Mouse (Mus musculus) C2C12 (cell line): ENCODE data around the gene Crispld2. TPM values are rescaled to one million over a fixed set of nuclear protein-coding genes. Genes with fewer than 3 reads are reported as not detected.

Experiments
- H3K27me3 ChIP-seq: one replicate; pipeline ENCODE4 v1.6.1; 2011; ENCODE audit not compliant: control insufficient read depth, insufficient read depth, insufficient read length
- H3K36me3 ChIP-seq: one replicate; pipeline ENCODE4 v1.6.1; 2011; ENCODE audit not compliant: control insufficient read depth, insufficient read depth
- H3K4me3 ChIP-seq: one replicate; pipeline ENCODE4 v1.5.1; 2011; ENCODE audit warnings: mild to moderate bottlenecking, control low read depth; ENCODE audit not compliant: poor library complexity, insufficient read depth, severe bottlenecking
- H3K79me2 ChIP-seq: one replicate; pipeline ENCODE4 v1.6.1; 2011; ENCODE audit not compliant: control insufficient read depth, insufficient read depth
- H3K79me3 ChIP-seq: one replicate; pipeline ENCODE4 v1.6.1; 2011; ENCODE audit warnings: low read depth, control low read depth
- H3ac ChIP-seq: one replicate; pipeline ENCODE3; 2011; ENCODE audit warnings: low read depth; ENCODE audit not compliant: control insufficient read depth, insufficient read length
- CEBPB ChIP-seq: IDR thresholded peaks from one replicate; pipeline ENCODE4 v1.6.1; 2011; ENCODE audit warnings: low read depth, mild to moderate bottlenecking, control low read depth, moderate library complexity
- CTCF ChIP-seq: IDR thresholded peaks from one replicate; pipeline ENCODE4 v1.5.1; 2011; ENCODE audit not compliant: control insufficient read depth, insufficient read depth, insufficient read length
- FOSL1 ChIP-seq: IDR thresholded peaks from one replicate; pipeline ENCODE4 v1.8.0; 2011; ENCODE audit warnings: mild to moderate bottlenecking, low read length; ENCODE audit not compliant: poor library complexity, insufficient read depth, severe bottlenecking
- MAX ChIP-seq: IDR thresholded peaks from one replicate; pipeline ENCODE4 v1.6.1; 2011; ENCODE audit warnings: mild to moderate bottlenecking, control low read depth
- MYOD1 ChIP-seq: IDR thresholded peaks from one replicate; pipeline ENCODE4 v1.6.1; 2011; ENCODE audit warnings: low read depth; ENCODE audit not compliant: control insufficient read depth, insufficient read length
- MYOG ChIP-seq: IDR thresholded peaks from one replicate; pipeline ENCODE4 v1.6.1; 2011; ENCODE audit not compliant: control insufficient read depth, insufficient read length; ENCODE audit errors: extremely low read depth
- USF1 ChIP-seq: IDR thresholded peaks from one replicate; pipeline ENCODE4 v1.6.1; 2011; ENCODE audit warnings: low read depth, mild to moderate bottlenecking, control low read depth, moderate library complexity
- polyA plus RNA-seq: library from polyadenylated mRNA; unstranded; fragments of >200 nt; fragmentation: generic; extraction: Trizol; gene quantifications from one replicate; pipeline ENCODE4 v1.2.1, GENCODE M21; 2012; ENCODE audit warnings: missing spikeins

Crispld2 gene
- polyA plus RNA-seq, 1 experiment = 0.13 TPM

DNA sequence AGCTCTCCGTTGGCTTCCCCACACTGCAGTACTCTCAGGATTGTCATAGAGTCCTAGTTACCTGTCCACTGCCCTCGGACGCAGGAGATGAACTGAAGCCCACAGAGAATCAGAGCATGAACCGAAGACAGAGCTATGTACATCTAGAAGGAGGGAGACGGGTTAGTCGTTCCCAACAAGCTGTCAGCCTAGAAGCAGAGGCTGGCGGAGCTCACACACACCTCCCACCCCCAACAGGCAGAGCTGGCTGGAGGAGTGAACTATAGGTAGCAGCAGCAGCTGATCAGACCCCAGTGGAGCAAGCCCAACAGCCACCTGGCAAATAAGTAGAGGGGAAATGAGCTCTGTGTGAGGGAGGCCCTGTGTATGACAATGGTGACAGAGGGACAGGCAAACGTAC lies 92.5 kb downstream of the Crispld2 start:
- H3ac ChIP-seq = no peak overlapping the region
- TF ChIP-seq MYOD1 (no peak), FOSL1 (no peak), CEBPB (no peak), USF1 (no peak), CTCF (no peak), MAX (no peak), MYOG (no peak)
- no peaks in the 10 kb centered on the region for H3K79me2 ChIP-seq
- H3K36me3 ChIP-seq = peaks cover 27% of the 10 kb centered on the region
- no peak overlapping the region for H3K4me3 ChIP-seq
- H3K79me3 ChIP-seq = no peaks in the 10 kb centered on the region
- no peaks in the 10 kb centered on the region for H3K27me3 ChIP-seq

DNA sequence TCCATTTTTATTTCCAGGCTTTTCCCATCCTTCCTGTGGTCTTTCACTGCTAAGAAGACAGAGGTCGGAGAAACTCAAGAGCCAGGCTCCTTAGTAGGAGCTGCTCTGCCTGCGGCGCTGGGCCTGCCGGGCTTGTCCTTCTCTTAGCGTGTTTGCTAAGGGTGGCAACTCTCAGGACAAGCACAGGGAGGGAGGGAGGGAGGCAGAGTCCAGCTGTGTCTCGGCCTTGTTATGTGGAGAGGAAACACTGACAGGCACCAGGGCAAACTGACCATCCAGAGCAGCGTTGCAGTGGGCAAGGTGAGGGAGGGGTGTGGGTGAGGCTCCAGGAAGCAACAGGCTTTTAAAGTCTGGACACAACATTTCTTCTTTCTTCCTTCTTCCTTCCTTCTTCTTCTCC lies 97.3 kb downstream of the Crispld2 start:
- Histone ChIP-seq H3K79me2 (peaks cover 7% of the 10 kb centered on the region), H3K4me3 (no peak overlapping the region), H3K27me3 (no peaks in the 10 kb centered on the region), H3K79me3 (no peaks in the 10 kb centered on the region), H3ac (no peak overlapping the region), H3K36me3 (peaks cover 34% of the 10 kb centered on the region)
- no peak for TF ChIP-seq MYOG
- no peak for TF ChIP-seq CTCF
- TF ChIP-seq FOSL1 = no peak
- TF ChIP-seq MAX = no peak
- no peak for TF ChIP-seq CEBPB
- TF ChIP-seq USF1 = no peak
- TF ChIP-seq MYOD1 = no peak

DNA sequence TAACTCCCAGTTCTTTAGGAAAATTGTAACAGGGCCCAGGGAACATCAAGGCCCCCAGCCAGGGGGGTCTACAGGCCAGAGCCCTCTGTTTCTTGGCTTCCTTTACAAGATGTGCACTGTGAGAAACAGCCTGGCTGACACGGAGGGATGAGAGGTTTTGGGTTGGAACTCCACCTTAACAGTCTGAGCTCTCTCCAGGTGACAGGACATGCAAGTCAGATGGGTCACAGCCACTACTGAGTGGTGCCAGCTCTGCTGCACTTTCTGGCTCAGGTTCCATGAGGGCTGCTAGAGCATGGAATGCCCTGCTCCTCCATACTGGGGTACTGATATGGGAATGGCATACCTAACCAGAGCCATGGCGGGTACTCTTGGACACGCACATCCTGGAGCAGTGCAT lies 98.8 kb downstream of the Crispld2 start:
- Histone ChIP-seq H3ac (no peak overlapping the region), H3K79me2 (peaks cover 21% of the 10 kb centered on the region), H3K79me3 (peaks cover under 1% of the 10 kb centered on the region), H3K36me3 (peaks cover 28% of the 10 kb centered on the region), H3K27me3 (no peaks in the 10 kb centered on the region), H3K4me3 (no peak overlapping the region)
- TF ChIP-seq MYOG (no peak), CEBPB (no peak), USF1 (no peak), CTCF (no peak), MAX (no peak), FOSL1 (no peak), MYOD1 (no peak)

DNA sequence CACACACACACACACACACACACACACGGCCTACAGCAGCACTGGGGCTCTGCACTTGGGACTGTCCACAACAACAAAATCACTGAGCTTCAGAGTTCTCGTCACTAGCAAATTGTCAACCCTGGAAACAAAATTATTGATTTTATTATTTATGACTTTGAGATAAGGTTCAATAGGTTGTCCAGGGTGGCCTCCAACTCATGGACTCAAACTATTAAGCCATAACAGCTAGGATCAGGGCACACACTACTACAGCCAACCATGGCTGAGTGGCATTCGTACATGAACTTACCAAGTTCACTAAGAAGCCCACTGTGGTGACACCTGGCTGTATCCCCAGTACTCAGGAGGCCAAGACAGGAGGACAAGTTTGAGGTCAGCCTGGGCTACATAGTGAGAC lies 100.9 kb downstream of the Crispld2 start:
- no peak overlapping the region for H3ac ChIP-seq
- TF ChIP-seq FOSL1 = no peak
- no peak for TF ChIP-seq USF1
- TF ChIP-seq MYOG = no peak
- TF ChIP-seq MAX = no peak
- TF ChIP-seq CTCF = no peak
- TF ChIP-seq MYOD1 = no peak
- TF ChIP-seq CEBPB = no peak
- peaks cover 20% of the 10 kb centered on the region for H3K36me3 ChIP-seq
- no peak overlapping the region for H3K4me3 ChIP-seq
- peaks cover 6% of the 10 kb centered on the region for H3K79me3 ChIP-seq
- H3K27me3 ChIP-seq = no peaks in the 10 kb centered on the region
- peaks cover 38% of the 10 kb centered on the region for H3K79me2 ChIP-seq

DNA sequence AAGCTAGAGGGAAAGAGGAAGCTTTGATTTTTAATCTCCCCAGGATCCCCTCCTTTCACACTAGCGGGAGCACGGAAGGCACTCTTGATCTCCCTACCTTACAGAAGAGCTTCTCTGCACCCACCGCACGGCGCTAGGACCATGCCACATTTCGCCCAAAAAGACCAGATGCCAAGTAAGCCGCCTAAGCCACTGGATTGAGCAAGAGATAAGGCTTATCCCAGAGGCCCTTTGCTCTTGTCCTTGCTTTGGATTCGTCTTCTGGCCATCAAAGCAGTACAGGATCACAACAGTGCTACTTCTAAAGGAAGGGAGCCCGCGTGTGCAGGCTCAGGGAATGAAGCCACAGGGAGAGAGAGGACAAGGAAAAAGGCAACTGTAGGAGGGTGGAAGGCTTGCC lies 102.6 kb downstream of the Crispld2 start:
- no peak overlapping the region for H3K4me3 ChIP-seq
- H3ac ChIP-seq = no peak overlapping the region
- peaks cover 12% of the 10 kb centered on the region for H3K79me3 ChIP-seq
- H3K79me2 ChIP-seq = peaks cover 55% of the 10 kb centered on the region
- no peaks in the 10 kb centered on the region for H3K27me3 ChIP-seq
- peaks cover 20% of the 10 kb centered on the region for H3K36me3 ChIP-seq
- TF ChIP-seq MAX (no peak), USF1 (no peak), MYOG (no peak), CTCF (no peak), CEBPB (no peak), FOSL1 (no peak), MYOD1 (no peak)

DNA sequence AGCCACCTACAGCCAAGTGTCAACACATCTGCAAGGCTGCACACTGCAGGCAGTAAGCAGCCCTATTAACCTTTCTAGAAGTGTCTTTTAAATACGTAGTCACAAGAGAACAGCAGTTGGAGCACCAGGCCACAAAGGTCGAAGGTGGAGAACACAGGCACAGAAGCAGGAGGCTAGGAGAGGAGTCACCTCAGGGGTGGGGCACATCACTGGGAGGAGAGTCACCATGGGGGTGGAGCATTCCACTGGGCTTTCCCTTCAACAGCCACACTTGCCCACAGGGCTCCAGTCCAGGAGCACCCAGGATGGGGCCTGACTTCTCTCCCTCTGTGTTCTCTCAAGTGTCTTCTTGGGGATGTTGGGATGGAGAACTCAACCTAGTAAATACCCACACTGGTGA lies 104.2 kb downstream of the Crispld2 start:
- Histone ChIP-seq H3ac (no peak overlapping the region), H3K79me3 (peaks cover 21% of the 10 kb centered on the region), H3K79me2 (peaks cover 70% of the 10 kb centered on the region), H3K27me3 (no peaks in the 10 kb centered on the region), H3K36me3 (peaks cover 18% of the 10 kb centered on the region), H3K4me3 (no peak overlapping the region)
- TF ChIP-seq MYOD1 (no peak), USF1 (no peak), CTCF (no peak), MYOG (no peak), CEBPB (no peak), FOSL1 (no peak), MAX (no peak)
